Mouse (Mus musculus) kidney, postnatal 0 days (tissue): ENCODE data around the gene Ldhal6b. TPM values are rescaled to one million over a fixed set of nuclear protein-coding genes. Genes with fewer than 3 reads are reported as not detected.

ENCODE experiments used
- ATAC-seq: fragments of 200-750 bp; cut with Nextera tagmentation; replicated peaks from 2 replicates; pipeline ENCODE4 v1.8.0; 2017; ENCODE audit warnings: low read depth, moderate number of reproducible peaks, moderate TSS enrichment, moderate library complexity; ENCODE audit not compliant: low FRiP score
- DNase-seq: peaks from one replicate; pipeline ENCODE4 v3.0.0-alpha.2; 2016; ENCODE audit warnings: low spot score
- H3K27ac ChIP-seq: fragments of 300-500 bp; sonication (generic); 2 replicates; pipeline ENCODE4 v1.5.1; 2014; ENCODE audit warnings: mild to moderate bottlenecking
- H3K27me3 ChIP-seq: fragments of 300-500 bp; sonication (generic); 2 replicates; pipeline ENCODE4 v1.6.1; 2014; ENCODE audit warnings: low read length, mixed read lengths; ENCODE audit not compliant: insufficient read depth
- H3K36me3 ChIP-seq: fragments of 300-500 bp; sonication (generic); 2 replicates; pipeline ENCODE4 v1.6.1; 2014; ENCODE audit warnings: low read length, mixed read lengths; ENCODE audit not compliant: insufficient read depth
- H3K4me1 ChIP-seq: fragments of 300-500 bp; sonication (generic); replicated peaks from 2 replicates; pipeline ENCODE4 v1.6.1; 2014; ENCODE audit warnings: antibody characterized with exemption, low read length, mixed read lengths; ENCODE audit not compliant: insufficient read depth
- H3K4me2 ChIP-seq: fragments of 300-500 bp; sonication (generic); 2 replicates; pipeline ENCODE4 v1.6.1; 2014; ENCODE audit warnings: mild to moderate bottlenecking, low read length, moderate library complexity, mixed read lengths
- H3K4me3 ChIP-seq: fragments of 300-500 bp; sonication (generic); replicated peaks from 2 replicates; pipeline ENCODE4 v1.5.1; 2014; ENCODE audit warnings: low read depth, low read length
- H3K9ac ChIP-seq: fragments of 300-500 bp; sonication (generic); 2 replicates; pipeline ENCODE4 v1.6.1; 2014; ENCODE audit warnings: low read depth, low read length
- H3K9me3 ChIP-seq: fragments of 300-500 bp; sonication (generic); replicated peaks from 2 replicates; pipeline ENCODE4 v1.6.1; 2016; ENCODE audit warnings: low read length, inconsistent platforms, mixed read lengths
- CTCF ChIP-seq: IDR thresholded peaks from 2 replicates; pipeline ENCODE4 v1.5.1; 2016; ENCODE audit warnings: antibody characterized with exemption, low read depth, mild to moderate bottlenecking, moderate library complexity
- WGBS: fragments of 180-500 bp; shearing (Covaris S2); extraction: QIAGEN DNeasy Blood & Tissue Kit; methylation state at CpG from one replicate; pipeline ENCODE4 v1.1.7; 2014; 5-methylcytosine and 5-hydroxymethylcytosine counted together
- microRNA-seq: library from miRNA; unstranded; fragments of <30 nt; microRNA quantifications from one replicate; pipeline ENCODE4, GENCODE M21; 2016
- polyA plus RNA-seq: library from polyadenylated mRNA; unstranded; fragments of >200 nt; fragmentation: Nextera tagmentation; extraction: Ambion mirVana; gene quantifications from 2 replicates; pipeline ENCODE4 v1.2.1, GENCODE M21; 2015

The Ldhal6b gene
- polyA plus RNA-seq, 1 experiment from 2014 or later = not detected

DNA sequence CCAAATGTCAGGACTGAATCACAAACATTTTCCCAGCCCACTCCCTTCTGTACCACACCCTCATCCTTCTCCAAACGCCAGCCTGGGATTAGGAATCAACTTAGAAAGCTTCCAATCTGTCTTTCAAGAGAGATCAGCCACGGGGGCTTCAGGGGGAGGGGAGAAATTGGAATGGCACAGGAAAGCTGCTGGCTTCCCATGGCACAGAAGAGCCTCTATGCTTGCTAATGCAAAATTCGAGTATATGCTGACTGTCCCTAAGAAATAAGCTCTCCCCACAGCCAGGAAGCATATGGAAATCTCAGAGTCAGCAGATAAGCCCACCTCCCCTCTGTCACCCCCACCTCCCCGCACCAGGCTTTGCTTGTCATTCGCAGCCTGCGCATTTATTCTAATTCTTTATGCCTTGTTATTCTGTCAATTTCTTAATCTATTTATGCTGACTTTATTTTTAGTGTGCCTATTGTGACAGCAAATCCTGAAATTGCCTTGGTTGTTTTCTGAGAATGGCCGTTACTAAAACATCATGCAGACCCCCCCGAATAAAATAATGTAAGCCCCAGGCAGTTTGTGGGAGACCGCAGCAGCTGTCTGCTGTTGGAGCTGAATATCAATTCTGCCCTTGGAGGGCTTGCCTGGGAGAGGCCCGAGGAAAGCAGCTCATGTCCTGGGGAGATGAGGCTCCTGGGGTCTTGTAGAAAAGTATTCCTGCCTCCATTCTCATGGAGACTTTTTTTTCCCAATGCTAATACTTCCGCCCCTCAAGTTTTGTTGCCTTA, 41.2 kb downstream of the Ldhal6b start:
- H3K9me3 ChIP-seq = no peaks in the 10 kb centered on the region
- no peaks in the 10 kb centered on the region for H3K27me3 ChIP-seq
- DNase-seq = no peak
- no peak overlapping the region for H3K27ac ChIP-seq
- ATAC-seq = no peak
- H3K36me3 ChIP-seq = no peaks in the 10 kb centered on the region
- TF ChIP-seq CTCF = no peak
- no peak overlapping the region for H3K4me3 ChIP-seq
- H3K4me1 ChIP-seq = no peaks in the 10 kb centered on the region
- no peak overlapping the region for H3K4me2 ChIP-seq
- 41% methylated on average over 11 of the region's 11 CpGs for WGBS
- no peak overlapping the region for H3K9ac ChIP-seq

DNA sequence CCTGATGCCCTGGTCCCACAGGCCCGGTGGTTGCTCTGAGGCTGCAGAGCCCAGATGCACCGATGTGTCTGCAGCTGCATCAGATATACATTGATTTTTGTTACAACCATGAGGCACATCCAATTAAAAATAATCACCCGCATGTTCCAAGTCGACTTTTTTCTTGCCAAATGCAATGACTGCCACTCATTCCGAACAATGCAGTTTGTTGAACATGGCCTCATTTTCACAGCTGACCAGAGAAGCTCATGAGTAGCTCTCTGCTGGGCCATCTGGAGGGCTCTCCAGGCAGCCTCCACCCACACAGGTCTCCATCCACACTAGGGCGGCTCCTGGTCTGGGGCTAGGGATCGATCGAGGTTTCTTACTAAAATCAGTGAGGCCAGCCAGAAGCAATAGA, 45.6 kb downstream of the Ldhal6b start:
- Histone ChIP-seq H3K4me1 (no peaks in the 10 kb centered on the region), H3K9ac (no peak overlapping the region), H3K27ac (no peak overlapping the region), H3K4me3 (no peak overlapping the region), H3K27me3 (no peaks in the 10 kb centered on the region), H3K4me2 (no peak overlapping the region), H3K9me3 (no peaks in the 10 kb centered on the region), H3K36me3 (no peaks in the 10 kb centered on the region)
- DNase-seq (no peak), ATAC-seq (no peak)
- TF ChIP-seq CTCF = no peak
- WGBS = 84% methylated on average over 8 of the region's 8 CpGs

DNA sequence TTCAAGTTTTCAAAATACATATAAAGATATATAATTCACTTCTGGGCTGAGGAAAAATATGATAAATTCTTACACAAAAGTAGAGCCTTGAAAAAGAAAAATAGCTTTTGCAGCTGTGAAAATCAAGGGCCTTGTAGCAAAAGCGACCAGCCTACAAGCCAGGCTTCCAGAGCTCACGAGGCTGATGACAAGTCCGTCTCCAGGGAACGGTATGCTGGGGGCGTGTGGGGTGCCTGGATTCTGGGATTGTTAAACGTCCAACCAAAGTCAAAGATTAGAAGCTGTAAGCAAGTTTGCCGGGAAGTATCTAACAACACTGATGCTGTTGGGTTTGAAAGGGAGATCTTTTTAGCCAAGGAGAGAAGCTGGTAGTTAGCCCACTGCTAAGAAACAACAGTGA, 47.0 kb downstream of the Ldhal6b start:
- TF ChIP-seq CTCF = no peak

DNA sequence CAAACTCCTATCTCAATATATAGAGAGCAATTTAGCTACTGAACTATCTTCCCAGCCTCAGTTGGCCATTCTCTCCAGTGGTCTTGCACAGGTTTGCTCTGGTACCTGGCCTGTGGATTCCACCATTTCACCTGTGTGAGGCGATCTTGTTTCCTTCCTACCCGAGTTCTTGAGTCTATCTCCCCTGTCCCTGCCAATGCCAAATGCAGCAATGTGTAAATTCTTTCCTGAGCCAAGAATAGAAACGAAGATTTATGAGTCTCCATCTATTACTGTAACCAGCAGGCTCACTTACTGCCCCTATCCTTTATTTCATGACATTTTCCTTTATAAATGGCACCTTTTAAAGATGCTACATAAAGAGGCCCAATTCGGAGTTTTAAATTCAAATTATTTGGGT, 47.5 kb downstream of the Ldhal6b start:
- H3K4me1 ChIP-seq = no peaks in the 10 kb centered on the region
- DNase-seq (no peak), ATAC-seq (no peak)
- no peak for TF ChIP-seq CTCF
- H3K27me3 ChIP-seq = no peaks in the 10 kb centered on the region
- no peak overlapping the region for H3K9ac ChIP-seq
- no peak overlapping the region for H3K4me2 ChIP-seq
- no peaks in the 10 kb centered on the region for H3K9me3 ChIP-seq
- no peak overlapping the region for H3K27ac ChIP-seq
- H3K36me3 ChIP-seq = no peaks in the 10 kb centered on the region
- H3K4me3 ChIP-seq = no peak overlapping the region
- WGBS = 65% methylated on average over 4 of the region's 4 CpGs

More for the DNA sequence above, 47.0 kb downstream of the Ldhal6b start:
- no peak for DNase-seq
- H3K27ac ChIP-seq = no peak overlapping the region
- ATAC-seq = no peak
- no peak overlapping the region for H3K9ac ChIP-seq
- WGBS = 43% methylated on average over 7 of the region's 7 CpGs
- H3K4me1 ChIP-seq = no peaks in the 10 kb centered on the region
- H3K4me3 ChIP-seq = no peak overlapping the region
- no peaks in the 10 kb centered on the region for H3K27me3 ChIP-seq
- H3K9me3 ChIP-seq = no peaks in the 10 kb centered on the region
- H3K4me2 ChIP-seq = no peak overlapping the region
- no peaks in the 10 kb centered on the region for H3K36me3 ChIP-seq

Small RNAs within 50 kb of the gene (microRNA-seq; reads per million reads assigned to microRNA genes)
- gene Gm22475 = not detected

Other genes starting within 250 kb of the Ldhal6b start
- gene Tmem242, start 21.5 kb upstream of the Ldhal6b start, polyA plus RNA-seq = 130 and 139 TPM in 2 replicates
- gene Zdhhc14, start 73.8 kb upstream of the Ldhal6b start, polyA plus RNA-seq = 4.9 and 5.3 TPM in 2 replicates